Mouse (Mus musculus): ENCODE results near the gene Fam180a.

- TF ChIP-seq CTCF (IDR thresholded peaks at IDR 0.05) (no peak), EP300 (IDR thresholded peaks at IDR 0.05) (no peak)
These were observed 6.1 kb downstream of the Fam180a start for GRCm38 (mm10) chr6:35319850-35320249.
